Mouse (Mus musculus): ENCODE measurements around the gene Mipol1. TPM values are rescaled to one million over a fixed set of nuclear protein-coding genes. Genes with fewer than 3 reads are reported as not detected.

The Mipol1 gene
- total and polyA plus RNA-seq, 3 experiments, result 6.4 to 10.4 (median 6.6) TPM

- TF ChIP-seq MYC (IDR thresholded peaks at IDR 0.05; ENCODE audit: low read depth, low read length) (no peak), ZMIZ1 (IDR thresholded peaks at IDR 0.05; ENCODE audit: low read depth, low read length) (no peak), BHLHE40 (IDR thresholded peaks at IDR 0.05; ENCODE audit: low read depth, low read length) (no peak)
Observed at GRCm38 (mm10) chr12:57229703-57230102, 524 bp upstream of the Mipol1 start (continued).

- H3K9ac ChIP-seq (ENCODE audit: insufficient read depth, low read depth), result peak overlapping the region; percentile 82
- in situ Hi-C loops (cut with MboI; ENCODE audit: low pct_ligation_motif_present, low pct_unique_long_range_greater_than_20kb, low sequenced_read_pairs), result no loop called here
- DNase-seq (ENCODE audit: extremely low read depth), result peak; percentile 62
- H3K9me3 ChIP-seq (replicated peaks; ENCODE audit: low read length), result no peaks in the 10 kb centered on the region
- dilution Hi-C loops (cut with MboI; ENCODE audit: extremely low pct_ligation_motif_present, extremely low pct_unique_long_range_greater_than_20kb, low sequenced_read_pairs), result no loop called here
- TF ChIP-seq IRF4 (IDR thresholded peaks at IDR 0.05; ENCODE audit: low read depth, low read length) (no peak), SIN3A (IDR thresholded peaks at IDR 0.05; ENCODE audit: low read length) (peak; percentile 33; the same call in 1 of the 2 replicates), ETS1 (conservative IDR thresholded peaks at IDR 0.05; ENCODE audit: low read depth, low read length) (no peak), MXI1 (IDR thresholded peaks at IDR 0.05; ENCODE audit: low read depth, low read length) (peak; percentile 22; the same call in 1 of the 2 replicates), ZKSCAN1 (IDR thresholded peaks at IDR 0.05; ENCODE audit: borderline replicate concordance, low read depth, low read length) (no peak), UBTF (IDR thresholded peaks at IDR 0.05; ENCODE audit: low read depth, low read length) (no peak), ZMIZ1 (IDR thresholded peaks at IDR 0.05; ENCODE audit: low read depth, low read length) (no peak), CTCF (conservative IDR thresholded peaks at IDR 0.05 in 1 of 2, IDR thresholded peaks at IDR 0.05 in 1 of 2; ENCODE audit: low read depth in 2 of 2, low read length in 2 of 2) (peak in 1 of 2 experiments; percentile 51; a peak in 2 of 4 replicates), NRF1 (IDR thresholded peaks at IDR 0.05; ENCODE audit: low read depth, low read length) (no peak), MAX (IDR thresholded peaks at IDR 0.05; ENCODE audit: low read length) (no peak), MEF2A (IDR thresholded peaks at IDR 0.05; ENCODE audit: borderline replicate concordance, low read depth, low read length) (no peak)
- peak overlapping the region; percentile 82 for H3K4me2 ChIP-seq (ENCODE audit: insufficient read depth, low read depth, poor library complexity, severe bottlenecking)
- H3K36me3 ChIP-seq (replicated peaks in 1 of 2; ENCODE audit: control insufficient read depth in 1 of 2, insufficient read depth in 1 of 2, low read length in 1 of 2), result peaks cover 0 to 12% of the 10 kb centered on the region in 2 experiments
- H3K27ac ChIP-seq (ENCODE audit: insufficient read depth, low read depth), result peak overlapping the region; percentile 28; the same call in 1 of the 2 replicates
- H3K79me2 ChIP-seq (replicated peaks; ENCODE audit: control insufficient read depth, extremely low read depth, insufficient read depth, poor library complexity, severe bottlenecking), result peaks cover 40% of the 10 kb centered on the region
- peak overlapping the region; percentile 79 to 93 (median 90) for H3K4me3 ChIP-seq (replicated peaks in 1 of 3; ENCODE audit: low read depth in 2 of 3, low read length in 2 of 3, poor library complexity in 1 of 3)
- no peaks in the 10 kb centered on the region for H3K27me3 ChIP-seq (replicated peaks)
- H3K4me1 ChIP-seq (ENCODE audit: control insufficient read depth in 1 of 2, insufficient read depth in 2 of 2), result peaks cover 3 to 16% of the 10 kb centered on the region in 2 experiments; a peak in 3 of 4 replicates
Observed at GRCm38 (mm10) chr12:57231085-57231875, 1.1 kb downstream of the Mipol1 start.

DNA sequence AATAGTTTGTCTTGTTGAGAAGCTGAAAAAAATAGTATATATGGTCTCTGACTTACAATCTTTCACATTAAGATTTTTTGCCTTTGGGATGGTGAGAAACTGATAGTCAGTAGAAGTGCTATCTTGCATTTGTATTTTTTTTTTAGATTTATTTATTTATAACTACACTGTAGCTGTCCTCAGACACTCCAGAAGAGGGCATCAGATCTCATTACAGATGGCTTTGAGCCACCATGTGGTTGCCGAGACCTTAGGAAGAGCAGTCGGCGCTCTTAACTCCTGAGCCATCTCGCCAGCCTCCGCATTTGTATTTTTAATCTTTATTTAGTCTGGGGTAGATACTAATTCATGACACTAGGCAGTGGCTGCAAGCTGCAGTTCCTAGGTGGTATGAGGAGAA is 3.2 kb downstream of the Mipol1 start:
- Histone ChIP-seq H3K9ac (ENCODE audit: insufficient read depth, low read depth) (peak overlapping the region; percentile 71), H3K79me2 (replicated peaks; ENCODE audit: control insufficient read depth, extremely low read depth, insufficient read depth, poor library complexity, severe bottlenecking) (peaks cover 54% of the 10 kb centered on the region), H3K9me3 (replicated peaks; ENCODE audit: low read length) (no peaks in the 10 kb centered on the region), H3K36me3 (replicated peaks in 1 of 2; ENCODE audit: control insufficient read depth in 1 of 2, insufficient read depth in 1 of 2, low read length in 1 of 2) (peaks cover 5 to 22% of the 10 kb centered on the region in 2 experiments), H3K4me2 (ENCODE audit: insufficient read depth, low read depth, poor library complexity, severe bottlenecking) (peak overlapping the region; percentile 68; the same call in 1 of the 2 replicates), H3K27me3 (replicated peaks) (no peaks in the 10 kb centered on the region), H3K4me1 (ENCODE audit: control insufficient read depth in 1 of 2, insufficient read depth in 2 of 2) (peaks cover 3 to 22% of the 10 kb centered on the region in 2 experiments; a peak in 3 of 4 replicates), H3K4me3 (replicated peaks in 1 of 3; ENCODE audit: low read depth in 2 of 3, low read length in 2 of 3, poor library complexity in 1 of 3) (peak overlapping the region; percentile 36 to 50 (median 47)), H3K27ac (ENCODE audit: insufficient read depth, low read depth) (no peak overlapping the region)
- dilution Hi-C loops (cut with MboI; ENCODE audit: extremely low pct_ligation_motif_present, extremely low pct_unique_long_range_greater_than_20kb, low sequenced_read_pairs), result no loop called here
- in situ Hi-C loops (cut with MboI; ENCODE audit: low pct_ligation_motif_present, low pct_unique_long_range_greater_than_20kb, low sequenced_read_pairs), result no loop called here
- TF ChIP-seq ZNF384 (IDR thresholded peaks at IDR 0.05; ENCODE audit: low read depth, low read length) (peak; percentile 76), ZMIZ1 (IDR thresholded peaks at IDR 0.05; ENCODE audit: low read depth, low read length) (no peak), TBP (conservative IDR thresholded peaks at IDR 0.05; ENCODE audit: low read depth, low read length) (no peak), CTCF (conservative IDR thresholded peaks at IDR 0.05 in 1 of 2, IDR thresholded peaks at IDR 0.05 in 1 of 2; ENCODE audit: low read depth in 2 of 2, low read length in 2 of 2) (peak in 1 of 2 experiments; percentile 57; a peak in 2 of 4 replicates), MEF2A (IDR thresholded peaks at IDR 0.05; ENCODE audit: borderline replicate concordance, low read depth, low read length) (no peak), MYC (IDR thresholded peaks at IDR 0.05; ENCODE audit: low read depth, low read length) (peak; percentile 90), ZC3H11A (IDR thresholded peaks at IDR 0.05; ENCODE audit: low read depth, low read length) (no peak), MAZ (IDR thresholded peaks at IDR 0.05; ENCODE audit: low read depth, low read length) (no peak), JUN (IDR thresholded peaks at IDR 0.05; ENCODE audit: insufficient read depth, low read depth, low read length) (no peak), GABPA (IDR thresholded peaks at IDR 0.05; ENCODE audit: insufficient replicate concordance, low read depth, low read length) (no peak)
- peak; percentile 46 for DNase-seq (ENCODE audit: extremely low read depth)
